Mouse (Mus musculus) kidney, postnatal 0 days (tissue): ENCODE results near the gene Gucy1b2. TPM values are rescaled to one million over a fixed set of nuclear protein-coding genes. Genes with fewer than 3 reads are reported as not detected.

Experiments
- ATAC-seq: fragments of 200-750 bp; cut with Nextera tagmentation; replicated peaks from 2 replicates; pipeline ENCODE4 v1.8.0; 2017; ENCODE audit warnings: low read depth, moderate number of reproducible peaks, moderate TSS enrichment, moderate library complexity; ENCODE audit not compliant: low FRiP score
- DNase-seq: peaks from one replicate; pipeline ENCODE4 v3.0.0-alpha.2; 2016; ENCODE audit warnings: low spot score
- H3K27ac ChIP-seq: fragments of 300-500 bp; sonication (generic); 2 replicates; pipeline ENCODE4 v1.5.1; 2014; ENCODE audit warnings: mild to moderate bottlenecking
- H3K27me3 ChIP-seq: fragments of 300-500 bp; sonication (generic); 2 replicates; pipeline ENCODE4 v1.6.1; 2014; ENCODE audit warnings: low read length, mixed read lengths; ENCODE audit not compliant: insufficient read depth
- H3K36me3 ChIP-seq: fragments of 300-500 bp; sonication (generic); 2 replicates; pipeline ENCODE4 v1.6.1; 2014; ENCODE audit warnings: low read length, mixed read lengths; ENCODE audit not compliant: insufficient read depth
- H3K4me1 ChIP-seq: fragments of 300-500 bp; sonication (generic); replicated peaks from 2 replicates; pipeline ENCODE4 v1.6.1; 2014; ENCODE audit warnings: antibody characterized with exemption, low read length, mixed read lengths; ENCODE audit not compliant: insufficient read depth
- H3K4me2 ChIP-seq: fragments of 300-500 bp; sonication (generic); 2 replicates; pipeline ENCODE4 v1.6.1; 2014; ENCODE audit warnings: mild to moderate bottlenecking, low read length, moderate library complexity, mixed read lengths
- H3K4me3 ChIP-seq: fragments of 300-500 bp; sonication (generic); replicated peaks from 2 replicates; pipeline ENCODE4 v1.5.1; 2014; ENCODE audit warnings: low read depth, low read length
- H3K9ac ChIP-seq: fragments of 300-500 bp; sonication (generic); 2 replicates; pipeline ENCODE4 v1.6.1; 2014; ENCODE audit warnings: low read depth, low read length
- H3K9me3 ChIP-seq: fragments of 300-500 bp; sonication (generic); replicated peaks from 2 replicates; pipeline ENCODE4 v1.6.1; 2016; ENCODE audit warnings: low read length, inconsistent platforms, mixed read lengths
- CTCF ChIP-seq: IDR thresholded peaks from 2 replicates; pipeline ENCODE4 v1.5.1; 2016; ENCODE audit warnings: antibody characterized with exemption, low read depth, mild to moderate bottlenecking, moderate library complexity
- WGBS: fragments of 180-500 bp; shearing (Covaris S2); extraction: QIAGEN DNeasy Blood & Tissue Kit; methylation state at CpG from one replicate; pipeline ENCODE4 v1.1.7; 2014; 5-methylcytosine and 5-hydroxymethylcytosine counted together
- polyA plus RNA-seq: library from polyadenylated mRNA; unstranded; fragments of >200 nt; fragmentation: Nextera tagmentation; extraction: Ambion mirVana; gene quantifications from 2 replicates; pipeline ENCODE4 v1.2.1, GENCODE M21; 2015

Gucy1b2 gene
- polyA plus RNA-seq, 1 experiment from 2014 or later, result not detected

GRCm38 (mm10) chr14:62459541-62459940 lies 3.5 kb upstream of the Gucy1b2 start:
- Histone ChIP-seq H3K36me3 (no peaks in the 10 kb centered on the region), H3K9me3 (no peaks in the 10 kb centered on the region), H3K9ac (no peak overlapping the region), H3K4me3 (no peak overlapping the region), H3K27ac (no peak overlapping the region), H3K27me3 (no peaks in the 10 kb centered on the region), H3K4me2 (no peak overlapping the region), H3K4me1 (no peaks in the 10 kb centered on the region)
- TF ChIP-seq CTCF, result peak; percentile 48; the same call in 1 of the 2 replicates
- WGBS, result 57% methylated on average over 11 of the region's 11 CpGs
- ATAC-seq (no peak), DNase-seq (peak; percentile 34)

GRCm38 (mm10) chr14:62457420-62458181 lies 1.5 kb upstream of the Gucy1b2 start:
- peak; percentile 21; the same call in 1 of the 2 replicates for ATAC-seq

GRCm38 (mm10) chr14:62455570-62455879 lies 564 bp downstream of the Gucy1b2 start:
- TF ChIP-seq CTCF, result no peak
- Histone ChIP-seq H3K4me3 (no peak overlapping the region), H3K9me3 (no peaks in the 10 kb centered on the region), H3K36me3 (no peaks in the 10 kb centered on the region), H3K4me1 (no peaks in the 10 kb centered on the region), H3K9ac (no peak overlapping the region), H3K4me2 (no peak overlapping the region), H3K27me3 (no peaks in the 10 kb centered on the region), H3K27ac (no peak overlapping the region)
- WGBS, result 84% methylated on average over 5 of the region's 5 CpGs
- DNase-seq (no peak), ATAC-seq (no peak)

More at GRCm38 (mm10) chr14:62457420-62458181, 1.5 kb upstream of the Gucy1b2 start:
- H3K4me2 ChIP-seq, result peak overlapping the region; percentile 45
- no peaks in the 10 kb centered on the region for H3K27me3 ChIP-seq
- DNase-seq, result peak; percentile 93
- no peaks in the 10 kb centered on the region for H3K36me3 ChIP-seq
- H3K4me3 ChIP-seq, result no peak overlapping the region
- H3K9ac ChIP-seq, result no peak overlapping the region
- WGBS, result 16% methylated on average over 22 of the region's 22 CpGs
- no peaks in the 10 kb centered on the region for H3K4me1 ChIP-seq
- no peaks in the 10 kb centered on the region for H3K9me3 ChIP-seq
- peak; percentile 96 for TF ChIP-seq CTCF
- H3K27ac ChIP-seq, result no peak overlapping the region

- Histone ChIP-seq H3K27ac (no peak overlapping the region), H3K4me2 (no peak overlapping the region), H3K9me3 (no peaks in the 10 kb centered on the region), H3K36me3 (no peaks in the 10 kb centered on the region), H3K4me1 (no peaks in the 10 kb centered on the region), H3K27me3 (no peaks in the 10 kb centered on the region), H3K4me3 (no peak overlapping the region), H3K9ac (no peak overlapping the region)
- ATAC-seq (no peak), DNase-seq (no peak)
- 61% methylated on average over 9 of the region's 9 CpGs for WGBS
- TF ChIP-seq CTCF, result no peak
Observed at GRCm38 (mm10) chr14:62454760-62455569, 1.1 kb downstream of the Gucy1b2 start.

- WGBS, result 64% methylated on average over 3 of the region's 3 CpGs
- ATAC-seq (no peak), DNase-seq (no peak)
- H3K9ac ChIP-seq, result no peak overlapping the region
- no peaks in the 10 kb centered on the region for H3K27me3 ChIP-seq
- H3K4me3 ChIP-seq, result no peak overlapping the region
- H3K9me3 ChIP-seq, result no peaks in the 10 kb centered on the region
- H3K4me1 ChIP-seq, result no peaks in the 10 kb centered on the region
- H3K27ac ChIP-seq, result no peak overlapping the region
- no peak overlapping the region for H3K4me2 ChIP-seq
- H3K36me3 ChIP-seq, result no peaks in the 10 kb centered on the region
- no peak for TF ChIP-seq CTCF
Observed at GRCm38 (mm10) chr14:62454136-62454535, 2.0 kb downstream of the Gucy1b2 start.

- 64% methylated on average over 11 of the region's 11 CpGs for WGBS
Observed at GRCm38 (mm10) chr14:62453276-62453675, 2.8 kb downstream of the Gucy1b2 start.

More at GRCm38 (mm10) chr14:62453276-62453675, 2.8 kb downstream of the Gucy1b2 start:
- Histone ChIP-seq H3K27ac (no peak overlapping the region), H3K4me1 (no peaks in the 10 kb centered on the region), H3K9ac (no peak overlapping the region), H3K9me3 (no peaks in the 10 kb centered on the region), H3K4me2 (no peak overlapping the region), H3K27me3 (no peaks in the 10 kb centered on the region), H3K4me3 (no peak overlapping the region), H3K36me3 (no peaks in the 10 kb centered on the region)
- ATAC-seq, result no peak
- no peak for DNase-seq
- no peak for TF ChIP-seq CTCF
